Mouse (Mus musculus): Measurements from ENCODE around the gene Ctxn1.
"Not testable (repeated sequence)": the region's sequence is repeated elsewhere in the genome, so short reads cannot be mapped to it uniquely, and the experiment has no call there.

Gene Ctxn1

GRCm38 (mm10) chr8:4259125-4259804 is at the start of gene Ctxn1:
Gene Ctxn1, minus strand, starts transcription at chr8:4259274.
- DNase-seq (ENCODE audit: low spot score): peak; percentile 96

GRCm38 (mm10) chr8:4305838-4306237 is 46.8 kb upstream of the Ctxn1 start:
- no peak for DNase-seq (ENCODE audit: low spot score)

GRCm38 (mm10) chr8:4304124-4304547 is 45.1 kb upstream of the Ctxn1 start:
- no peak for DNase-seq (ENCODE audit: low spot score)

- DNase-seq (ENCODE audit: low spot score): no peak
These were observed 38.7 kb upstream of the Ctxn1 start for GRCm38 (mm10) chr8:4297822-4298221.

GRCm38 (mm10) chr8:4292738-4293137 is 33.7 kb upstream of the Ctxn1 start:
- no peak for DNase-seq (ENCODE audit: low spot score)

- no peak for DNase-seq (ENCODE audit: low spot score)
These were observed 17.0 kb upstream of the Ctxn1 start for GRCm38 (mm10) chr8:4276111-4276465.

GRCm38 (mm10) chr8:4275275-4276110 is 16.4 kb upstream of the Ctxn1 start, which contains the start of gene Timm44:
Gene Timm44, minus strand, starts transcription at chr8:4275913.
- DNase-seq (ENCODE audit: low spot score): peak; percentile 98

- no peak for DNase-seq (ENCODE audit: low spot score)
These were observed 10.5 kb upstream of the Ctxn1 start for GRCm38 (mm10) chr8:4269609-4270008.

GRCm38 (mm10) chr8:4267627-4268026 is 8.6 kb upstream of the Ctxn1 start:
- DNase-seq (ENCODE audit: low spot score): no peak

GRCm38 (mm10) chr8:4265160-4265914 is 6.3 kb upstream of the Ctxn1 start:
- no peak for DNase-seq (ENCODE audit: low spot score)

GRCm38 (mm10) chr8:4263105-4263791 is 4.2 kb upstream of the Ctxn1 start:
- no peak for DNase-seq (ENCODE audit: low spot score)

- DNase-seq (ENCODE audit: low spot score): no peak
These were observed 714 bp upstream of the Ctxn1 start for GRCm38 (mm10) chr8:4259805-4260170.

- peak; percentile 83 for DNase-seq (ENCODE audit: low spot score)
These were observed 396 bp downstream of the Ctxn1 start for GRCm38 (mm10) chr8:4258678-4259077.

GRCm38 (mm10) chr8:4258233-4258632 is 841 bp downstream of the Ctxn1 start:
- peak; percentile 90 for DNase-seq (ENCODE audit: low spot score)

- DNase-seq (ENCODE audit: low spot score): no peak
These were observed 1.7 kb downstream of the Ctxn1 start for GRCm38 (mm10) chr8:4257350-4257749.

- DNase-seq (ENCODE audit: low spot score): no peak
These were observed 2.2 kb downstream of the Ctxn1 start for GRCm38 (mm10) chr8:4256911-4257310.

GRCm38 (mm10) chr8:4255471-4255870 is 3.6 kb downstream of the Ctxn1 start:
- DNase-seq (ENCODE audit: low spot score): not testable (repeated sequence)

- DNase-seq (ENCODE audit: low spot score): no peak
These were observed 5.1 kb downstream of the Ctxn1 start for GRCm38 (mm10) chr8:4254001-4254400.

- DNase-seq (ENCODE audit: low spot score): peak; percentile 98
These were observed 5.9 kb downstream of the Ctxn1 start, which contains the start of gene Snapc2 for GRCm38 (mm10) chr8:4252934-4253841. Gene Snapc2, plus strand, starts transcription at chr8:4253080.

GRCm38 (mm10) chr8:4252116-4252760 is 6.8 kb downstream of the Ctxn1 start:
- DNase-seq (ENCODE audit: low spot score): no peak
